Mouse (Mus musculus) liver (tissue): Measurements from ENCODE around the gene Themis.

Experiments
- DNase-seq: peaks from one replicate; pipeline ENCODE4 v3.0.0-alpha.2; 2020; ENCODE audit warnings: mixed read lengths

Themis gene

DNA sequence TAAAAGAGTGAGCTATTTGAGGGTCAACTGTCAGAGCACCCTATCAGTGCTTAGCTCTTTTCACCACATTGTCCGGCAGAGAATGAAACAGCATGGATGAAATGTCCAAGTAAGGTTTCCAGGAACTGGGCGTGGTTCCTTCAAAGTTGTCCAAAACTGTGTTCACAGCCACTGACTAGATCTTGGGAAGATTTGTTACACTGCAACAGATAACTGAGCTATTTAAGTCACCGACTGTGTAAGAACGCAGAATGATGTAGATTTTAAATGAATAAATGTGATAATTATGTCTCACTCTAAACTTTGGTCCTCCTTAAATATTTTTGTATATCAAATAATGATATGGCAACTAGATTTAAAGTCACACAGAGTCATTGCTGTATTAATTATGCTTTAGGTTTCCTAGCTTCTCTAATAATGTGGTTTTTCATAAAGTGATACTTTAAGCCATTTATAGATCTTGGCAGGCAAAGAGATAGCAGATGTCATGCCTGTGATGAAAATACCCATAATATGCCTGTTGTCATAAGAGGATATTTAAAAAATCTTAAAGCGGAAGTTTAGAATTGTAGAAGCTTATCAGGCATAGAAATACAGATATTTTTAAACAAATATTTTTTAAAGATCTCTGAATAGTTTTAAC lies 143.9 kb downstream of the Themis start:
- no peak for DNase-seq

DNA sequence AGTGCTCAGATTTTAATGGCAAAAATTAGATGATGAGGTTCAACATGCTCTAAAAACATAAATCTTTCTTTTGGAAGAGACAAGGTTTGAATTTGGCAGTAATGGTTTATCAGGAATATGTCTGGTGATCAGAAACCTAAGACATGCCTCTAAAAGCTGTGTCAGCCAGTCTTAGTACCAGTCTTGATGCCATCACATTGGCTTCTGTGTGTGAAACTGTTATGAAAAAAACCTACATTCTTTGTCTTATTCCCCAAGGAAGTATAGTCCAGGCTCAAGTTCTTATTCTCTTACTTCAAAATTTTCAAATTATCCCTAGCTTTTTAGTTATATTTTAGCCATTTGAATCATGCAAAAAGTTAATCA lies 144.4 kb downstream of the Themis start:
- no peak for DNase-seq

DNA sequence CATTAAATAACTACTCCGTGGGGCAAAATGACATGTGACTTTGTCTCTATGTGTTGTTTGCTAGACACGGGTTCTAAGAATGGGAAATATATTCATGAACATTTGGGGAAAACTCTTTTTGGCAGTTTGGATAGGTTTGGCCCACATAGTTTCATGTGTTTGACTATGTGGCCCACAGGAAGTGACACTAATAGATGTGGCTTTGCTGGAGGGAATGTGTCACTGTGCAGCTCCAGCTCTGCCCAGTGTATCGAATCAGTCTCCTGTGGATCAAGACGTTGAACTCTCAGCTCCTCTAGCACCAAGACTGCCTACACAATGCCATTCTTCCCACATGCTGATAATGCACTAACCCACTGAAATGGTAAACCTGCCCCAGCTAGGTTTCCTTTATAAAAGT lies 148.0 kb downstream of the Themis start:
- DNase-seq = no peak

DNA sequence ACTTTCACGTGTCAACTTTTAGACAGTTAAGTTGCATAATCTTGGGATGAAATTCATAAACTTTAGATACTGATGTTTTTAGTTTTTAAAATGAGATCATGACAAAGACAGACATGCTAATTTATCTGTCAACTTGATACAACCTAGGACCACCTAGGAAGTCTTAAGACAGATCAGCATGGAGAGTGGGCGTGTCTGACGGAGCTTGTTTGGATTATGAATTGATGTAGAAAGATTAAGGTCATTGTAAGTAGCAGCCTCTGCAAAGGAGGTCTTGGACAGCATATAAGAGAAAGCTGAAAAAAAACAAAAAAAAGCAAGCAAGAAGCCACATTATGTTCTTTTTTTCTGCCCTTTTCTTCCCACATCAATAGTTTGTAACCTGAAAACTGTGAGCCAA lies 154.2 kb downstream of the Themis start:
- no peak for DNase-seq

DNA sequence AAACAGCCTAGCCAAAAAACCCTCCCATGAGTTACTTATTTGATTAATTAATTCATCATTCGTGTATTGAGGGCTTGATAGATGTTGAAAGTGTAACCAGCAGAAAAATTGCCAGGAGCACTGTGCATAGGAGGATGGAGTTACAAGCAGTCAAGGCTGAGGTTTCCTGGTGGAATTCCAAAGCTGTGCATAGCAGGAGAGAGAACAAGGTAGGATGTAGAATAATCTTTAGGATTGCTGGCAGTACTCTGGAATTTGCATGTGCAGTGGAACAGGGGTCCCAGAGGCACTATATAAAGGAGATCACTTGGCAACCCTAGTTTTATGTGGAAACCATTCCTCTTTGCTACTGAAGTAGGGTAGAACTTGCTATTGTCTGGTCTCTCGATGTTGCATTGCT lies 174.4 kb downstream of the Themis start:
- DNase-seq = no peak

DNA sequence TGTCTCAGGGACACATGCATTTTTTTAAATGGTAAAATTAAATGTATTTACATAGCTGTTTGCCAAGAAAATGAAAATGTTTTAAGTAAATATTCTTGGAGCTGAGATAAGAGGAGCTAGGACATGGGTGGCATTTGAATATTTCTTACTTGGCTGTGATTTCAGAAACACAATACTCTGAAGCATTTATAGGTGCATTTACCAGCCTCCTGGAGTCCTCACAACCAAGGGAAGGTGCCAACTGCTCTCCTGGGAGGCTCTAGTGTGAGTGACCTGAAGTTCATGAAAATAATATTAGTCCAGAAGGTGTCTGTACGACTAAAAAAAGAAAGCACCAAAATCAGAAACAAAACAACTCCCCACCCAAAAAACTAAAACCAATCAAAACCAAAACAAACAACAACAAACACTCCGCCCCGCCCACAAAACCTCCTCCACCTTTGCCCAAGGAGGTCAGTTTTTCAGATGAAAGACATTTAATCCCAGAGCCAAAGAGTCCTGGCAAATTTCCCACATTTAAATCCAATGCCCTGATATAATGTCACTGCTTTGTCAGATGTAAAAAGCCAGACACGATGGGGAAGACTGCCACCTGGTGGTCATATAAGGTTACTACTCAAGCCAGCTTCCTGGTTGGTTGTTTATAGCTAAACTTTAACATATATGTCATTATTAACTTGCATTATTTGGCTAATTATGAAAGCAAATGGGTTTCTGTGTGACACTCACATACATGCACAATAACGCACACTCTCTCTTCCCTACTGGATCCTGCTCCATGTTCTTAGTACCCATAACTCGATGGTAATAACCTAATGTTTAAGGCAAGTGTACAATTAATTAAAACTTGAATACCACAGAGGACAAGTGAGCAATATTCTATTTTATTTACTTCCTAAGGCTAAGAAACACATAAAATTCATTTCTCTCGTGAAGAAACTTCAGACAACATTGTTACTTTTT lies 175.9 kb downstream of the Themis start:
- peak; percentile 30 for DNase-seq

DNA sequence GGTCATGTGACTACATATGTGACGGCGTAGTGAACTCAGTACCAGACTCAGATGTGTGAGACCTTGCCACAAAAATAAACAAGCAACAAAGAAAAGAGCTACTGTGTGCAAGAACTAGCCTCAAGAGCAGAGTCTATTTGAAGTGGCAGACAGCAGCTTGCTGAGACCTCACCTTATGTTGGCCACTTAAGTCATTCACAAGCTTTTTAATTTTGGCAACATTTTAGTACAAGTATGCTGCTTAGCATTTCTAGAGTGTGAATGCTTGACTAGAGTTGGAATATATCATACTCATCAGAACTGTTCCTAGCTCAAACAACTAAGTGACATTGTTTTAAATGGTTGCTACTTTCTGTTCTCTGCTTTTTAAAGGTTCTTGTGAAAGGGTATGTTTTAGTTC lies 188.0 kb downstream of the Themis start:
- no peak for DNase-seq

DNA sequence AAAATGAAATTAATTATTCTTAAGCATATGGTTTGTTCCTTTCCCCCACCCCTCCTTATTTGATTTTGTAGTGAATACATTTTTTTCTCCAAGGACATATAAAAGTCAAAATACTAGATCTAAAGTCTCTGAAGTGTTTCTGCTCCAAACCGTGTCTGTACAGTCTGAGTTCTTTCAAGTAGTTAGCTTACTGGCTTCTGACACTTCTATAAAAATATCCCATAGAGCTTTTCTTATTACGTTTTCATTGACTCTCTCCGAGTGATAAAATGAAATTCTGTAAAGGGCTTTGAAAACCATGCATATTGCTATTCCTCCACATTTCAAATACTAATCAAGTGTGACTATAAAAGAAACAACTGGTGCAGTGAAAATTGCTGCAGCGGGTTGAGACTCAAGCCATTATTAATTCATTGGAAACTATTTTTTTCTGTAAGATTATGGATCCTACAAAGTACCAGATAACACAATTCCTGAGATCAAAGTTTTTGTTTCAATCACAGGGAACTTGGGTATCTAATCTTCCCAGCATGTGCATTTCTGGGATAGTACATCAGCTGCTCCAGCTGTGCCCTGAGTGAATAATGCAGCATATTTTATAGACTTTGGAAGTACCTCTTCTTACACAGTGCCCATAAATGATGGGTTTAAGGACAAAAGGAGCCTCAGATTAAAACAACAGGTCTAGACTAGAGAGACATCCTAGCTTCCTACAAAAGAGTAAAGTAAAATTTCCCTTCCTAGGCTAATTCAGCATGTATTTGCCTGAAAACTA lies 202.6 kb downstream of the Themis start:
- DNase-seq = no peak

DNA sequence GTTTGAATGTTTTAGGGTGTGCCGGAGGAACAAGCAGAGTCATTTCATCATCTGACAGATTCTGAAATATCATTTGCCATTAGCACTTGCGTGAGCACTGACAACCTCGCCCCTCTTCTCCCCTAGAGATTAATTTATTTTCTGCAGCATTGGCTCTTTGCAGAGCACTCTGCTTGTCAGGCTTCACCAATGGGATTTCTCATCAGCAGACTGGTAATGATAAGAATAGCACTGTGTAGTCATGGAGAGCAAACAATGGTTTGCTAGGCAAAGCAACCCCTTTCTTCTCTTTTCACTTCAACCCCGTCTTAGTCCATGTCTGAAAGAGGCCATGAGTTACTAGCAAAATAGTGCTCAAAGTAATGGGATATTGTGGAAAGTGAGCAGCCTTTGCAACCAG lies 206.4 kb downstream of the Themis start:
- no peak for DNase-seq

DNA sequence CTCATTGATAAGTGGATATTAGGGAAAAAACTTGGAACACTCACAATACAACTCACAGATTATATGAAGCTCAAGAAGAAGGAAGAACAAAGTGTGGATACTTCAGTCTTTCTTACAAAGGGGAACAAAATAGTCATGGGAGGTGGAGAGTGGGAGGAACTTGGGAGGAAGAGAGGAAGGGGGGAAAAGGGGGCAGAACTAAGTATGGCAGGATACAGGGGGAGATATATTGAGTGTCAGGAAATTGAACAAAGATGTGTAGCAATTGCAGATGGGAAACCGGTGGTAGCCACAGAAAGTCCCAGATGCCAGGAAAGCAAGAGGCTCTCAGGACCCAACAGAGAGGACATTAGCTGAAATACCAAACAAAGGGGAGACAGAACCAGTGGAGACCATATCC lies 219.5 kb downstream of the Themis start:
- DNase-seq = no peak

DNA sequence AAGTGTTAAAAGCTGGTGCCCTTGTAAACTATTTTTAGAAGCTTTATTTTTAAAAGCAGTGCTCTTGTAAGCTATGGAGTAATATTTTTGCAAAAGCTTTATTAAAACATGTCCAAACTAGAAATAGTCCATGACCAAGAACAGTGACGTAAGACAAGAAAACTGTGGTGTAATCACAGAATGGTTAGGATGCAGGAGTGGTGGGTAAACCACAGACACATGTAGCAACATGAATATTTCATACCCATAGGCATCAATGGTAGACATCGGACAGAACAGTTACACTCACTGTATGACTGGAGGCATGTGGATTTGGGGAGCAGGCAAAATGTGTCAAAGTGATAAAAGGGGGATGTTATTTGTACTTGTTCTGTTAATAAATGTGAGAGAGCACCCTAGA lies 222.7 kb downstream of the Themis start:
- no peak for DNase-seq

DNA sequence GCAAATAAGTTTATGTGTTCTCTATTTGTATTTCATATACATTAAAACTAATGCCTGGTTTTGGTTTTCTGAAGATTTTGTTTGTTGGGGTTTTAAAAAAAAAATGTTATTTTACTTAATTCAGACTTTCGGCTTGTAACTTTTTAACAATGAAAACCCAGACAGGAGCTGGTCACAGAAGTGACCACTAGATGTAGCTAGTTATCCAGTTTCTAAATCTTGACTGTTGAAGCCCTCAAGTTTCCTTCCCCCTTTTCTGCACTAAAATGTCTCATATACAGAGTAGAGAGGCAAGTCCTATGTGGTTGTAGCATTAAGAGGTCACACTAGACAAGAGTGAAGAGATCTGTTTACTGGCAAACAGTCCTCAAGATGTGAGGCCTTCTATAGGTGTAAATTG lies 230.2 kb downstream of the Themis start:
- no peak for DNase-seq
